Mouse (Mus musculus) embryonic facial prominence, embryonic 15.5 days (tissue): Measurements from ENCODE around the gene Il17c. TPM values are rescaled to one million over a fixed set of nuclear protein-coding genes. Genes with fewer than 3 reads are reported as not detected.

Experiments
- ATAC-seq: fragments of 200-750 bp; cut with Nextera tagmentation; 2 replicates; pipeline ENCODE4 v1.8.0; 2017; ENCODE audit warnings: low read depth, moderate TSS enrichment; ENCODE audit not compliant: insufficient number of reproducible peaks, low FRiP score, low TSS enrichment
- H3K27ac ChIP-seq: fragments of 300-500 bp; sonication (generic); replicated peaks from 2 replicates; pipeline ENCODE4 v1.5.1; 2015; ENCODE audit warnings: mild to moderate bottlenecking, inconsistent platforms
- H3K27me3 ChIP-seq: fragments of 300-500 bp; sonication (generic); 2 replicates; pipeline ENCODE4 v1.6.1; 2015; ENCODE audit warnings: inconsistent platforms
- H3K36me3 ChIP-seq: fragments of 300-500 bp; sonication (generic); 2 replicates; pipeline ENCODE4 v1.6.1; 2015; ENCODE audit warnings: mild to moderate bottlenecking, inconsistent platforms
- H3K4me1 ChIP-seq: fragments of 300-500 bp; sonication (generic); 2 replicates; pipeline ENCODE4 v1.6.1; 2015; ENCODE audit warnings: inconsistent platforms
- H3K4me2 ChIP-seq: fragments of 300-500 bp; sonication (generic); replicated peaks from 2 replicates; pipeline ENCODE4 v1.6.1; 2015; ENCODE audit warnings: mild to moderate bottlenecking, inconsistent platforms
- H3K4me3 ChIP-seq: fragments of 300-500 bp; sonication (generic); replicated peaks from 2 replicates; pipeline ENCODE4 v1.5.1; 2015; ENCODE audit warnings: mild to moderate bottlenecking, inconsistent platforms
- H3K9ac ChIP-seq: fragments of 300-500 bp; sonication (generic); 2 replicates; pipeline ENCODE4 v1.6.1; 2015; ENCODE audit warnings: inconsistent platforms
- H3K9me3 ChIP-seq: fragments of 300-500 bp; sonication (generic); replicated peaks from 2 replicates; pipeline ENCODE4 v1.6.1; 2016; ENCODE audit warnings: inconsistent platforms
- WGBS: fragments of 180-500 bp; shearing (Covaris S2); methylation state at CpG from one replicate; pipeline ENCODE4 v1.1.7; 2015; 5-methylcytosine and 5-hydroxymethylcytosine counted together
- polyA plus RNA-seq: library from polyadenylated mRNA; unstranded; fragments of >200 nt; fragmentation: Nextera tagmentation; extraction: Ambion mirVana; gene quantifications from 2 replicates; pipeline ENCODE4 v1.2.1, GENCODE M21; 2015

The Il17c gene
- polyA plus RNA-seq, 1 experiment from 2014 or later, result not detected

GRCm38 (mm10) chr8:122431694-122432442, 10.0 kb downstream of the Il17c start:
- H3K4me1 ChIP-seq, result peaks cover 17% of the 10 kb centered on the region
- 36% methylated on average over 18 of the region's 18 CpGs for WGBS
- peak overlapping the region; percentile 92 for H3K4me2 ChIP-seq
- H3K36me3 ChIP-seq, result peaks cover 26% of the 10 kb centered on the region
- peak overlapping the region; percentile 58 for H3K9ac ChIP-seq
- no peak for ATAC-seq
- peak overlapping the region; percentile 51 for H3K27ac ChIP-seq
- peak overlapping the region; percentile 63 for H3K4me3 ChIP-seq
- no peaks in the 10 kb centered on the region for H3K9me3 ChIP-seq
- no peaks in the 10 kb centered on the region for H3K27me3 ChIP-seq

- H3K27ac ChIP-seq, result peak within 1 kb of the TSS; percentile 51
- WGBS, result 4% methylated on average over 45 of the region's 45 CpGs
Measured at GRCm38 (mm10) chr8:122432443-122433268, 10.8 kb downstream of the Il17c start, which contains the start of gene Cyba. Cyba (minus strand) TSS chr8:122432930.

GRCm38 (mm10) chr8:122433269-122433905, 11.6 kb downstream of the Il17c start:
- Histone ChIP-seq H3K4me2 (0 out of 2 replicates have a peak overlapping the region, but pooled peaks have one; percentile 92), H3K27ac (0 out of 2 replicates have a peak overlapping the region, but pooled peaks have one; percentile 51), H3K9ac (no peak overlapping the region), H3K27me3 (no peaks in the 10 kb centered on the region), H3K4me3 (peak overlapping the region; percentile 63; the same call in 1 of the 2 replicates), H3K4me1 (peaks cover 17% of the 10 kb centered on the region), H3K9me3 (no peaks in the 10 kb centered on the region), H3K36me3 (peaks cover 37% of the 10 kb centered on the region)
- WGBS, result 67% methylated on average over 11 of the region's 11 CpGs
- ATAC-seq, result no peak

More at GRCm38 (mm10) chr8:122432443-122433268, 10.8 kb downstream of the Il17c start, which contains the start of gene Cyba:
- Histone ChIP-seq H3K4me3 (peak within 1 kb of the TSS; percentile 63), H3K27me3 (no peaks in the 10 kb centered on the region), H3K4me2 (peak within 1 kb of the TSS; percentile 92), H3K9ac (peak within 1 kb of the TSS; percentile 58), H3K9me3 (no peaks in the 10 kb centered on the region), H3K4me1 (peaks cover 17% of the 10 kb centered on the region), H3K36me3 (peaks cover 33% of the 10 kb centered on the region)
- ATAC-seq, result peak; percentile 82

GRCm38 (mm10) chr8:122435375-122435774, 13.6 kb downstream of the Il17c start:
- no peak overlapping the region for H3K9ac ChIP-seq
- peaks cover 17% of the 10 kb centered on the region for H3K4me1 ChIP-seq
- no peak overlapping the region for H3K4me3 ChIP-seq
- no peaks in the 10 kb centered on the region for H3K27me3 ChIP-seq
- no peak overlapping the region for H3K4me2 ChIP-seq
- no peaks in the 10 kb centered on the region for H3K9me3 ChIP-seq
- H3K27ac ChIP-seq, result no peak overlapping the region
- no peak for ATAC-seq
- peaks cover 51% of the 10 kb centered on the region for H3K36me3 ChIP-seq
- 89% methylated on average over 6 of the region's 6 CpGs for WGBS

GRCm38 (mm10) chr8:122436146-122436545, 14.3 kb downstream of the Il17c start:
- H3K9me3 ChIP-seq, result no peaks in the 10 kb centered on the region
- H3K4me2 ChIP-seq, result no peak overlapping the region
- H3K9ac ChIP-seq, result no peak overlapping the region
- no peak overlapping the region for H3K4me3 ChIP-seq
- H3K4me1 ChIP-seq, result peaks cover 16% of the 10 kb centered on the region
- H3K36me3 ChIP-seq, result peaks cover 51% of the 10 kb centered on the region
- no peak overlapping the region for H3K27ac ChIP-seq
- ATAC-seq, result no peak
- WGBS, result 91% methylated on average over 9 of the region's 9 CpGs
- H3K27me3 ChIP-seq, result no peaks in the 10 kb centered on the region

- ATAC-seq, result no peak
- Histone ChIP-seq H3K27me3 (no peaks in the 10 kb centered on the region), H3K36me3 (peaks cover 51% of the 10 kb centered on the region), H3K9ac (no peak overlapping the region), H3K27ac (no peak overlapping the region), H3K4me3 (no peak overlapping the region), H3K9me3 (no peaks in the 10 kb centered on the region), H3K4me1 (peaks cover 12% of the 10 kb centered on the region), H3K4me2 (no peak overlapping the region)
- WGBS, result 86% methylated on average over 20 of the region's 20 CpGs
Measured at GRCm38 (mm10) chr8:122436586-122437125, 14.8 kb downstream of the Il17c start.

- WGBS, result 87% methylated on average over 13 of the region's 13 CpGs
- ATAC-seq, result no peak
- Histone ChIP-seq H3K4me2 (no peak overlapping the region), H3K9me3 (no peaks in the 10 kb centered on the region), H3K27ac (no peak overlapping the region), H3K4me3 (no peak overlapping the region), H3K9ac (no peak overlapping the region), H3K27me3 (no peaks in the 10 kb centered on the region), H3K36me3 (peaks cover 51% of the 10 kb centered on the region), H3K4me1 (peaks cover 14% of the 10 kb centered on the region)
Measured at GRCm38 (mm10) chr8:122437708-122438331, 16.0 kb downstream of the Il17c start.

GRCm38 (mm10) chr8:122439336-122439735, 17.5 kb downstream of the Il17c start:
- no peak for ATAC-seq
- Histone ChIP-seq H3K36me3 (peaks cover 49% of the 10 kb centered on the region), H3K4me3 (no peak overlapping the region), H3K4me1 (peaks cover 15% of the 10 kb centered on the region), H3K9me3 (no peaks in the 10 kb centered on the region), H3K9ac (no peak overlapping the region), H3K27ac (no peak overlapping the region), H3K4me2 (no peak overlapping the region), H3K27me3 (no peaks in the 10 kb centered on the region)
- WGBS, result 93% methylated on average over 16 of the region's 16 CpGs

- no peak overlapping the region for H3K27ac ChIP-seq
- no peak overlapping the region for H3K9ac ChIP-seq
- peaks cover 33% of the 10 kb centered on the region for H3K4me1 ChIP-seq
- H3K27me3 ChIP-seq, result no peaks in the 10 kb centered on the region
- no peak overlapping the region for H3K4me2 ChIP-seq
- 96% methylated on average over 1 of the region's 1 CpGs for WGBS
- no peak for ATAC-seq
- no peaks in the 10 kb centered on the region for H3K9me3 ChIP-seq
- H3K4me3 ChIP-seq, result no peak overlapping the region
- peaks cover 30% of the 10 kb centered on the region for H3K36me3 ChIP-seq
Measured at GRCm38 (mm10) chr8:122441326-122441725, 19.5 kb downstream of the Il17c start.

- Histone ChIP-seq H3K4me3 (peak overlapping the region; percentile 81), H3K9ac (peak overlapping the region; percentile 69), H3K27me3 (no peaks in the 10 kb centered on the region), H3K9me3 (no peaks in the 10 kb centered on the region), H3K27ac (no peak overlapping the region), H3K4me2 (peak overlapping the region; percentile 97), H3K36me3 (peaks cover 20% of the 10 kb centered on the region), H3K4me1 (peaks cover 33% of the 10 kb centered on the region)
- 23% methylated on average over 7 of the region's 7 CpGs for WGBS
- no peak for ATAC-seq
Measured at GRCm38 (mm10) chr8:122442356-122442755, 20.5 kb downstream of the Il17c start.
